Mouse (Mus musculus) left cerebral cortex, adult 8-10 months (tissue): ENCODE results near the gene Tbc1d13. TPM values are rescaled to one million over a fixed set of nuclear protein-coding genes. Genes with fewer than 3 reads are reported as not detected.
A peak's percentile ranks its signal among the peaks of the same experiment; 100 is the strongest.

Experiments used
- DNase-seq, 2 experiments: peaks; one replicate each; pipeline ENCODE4 v3.0.0; 2022; ENCODE audit warnings: low spot score in 2 of 2
- total RNA-seq, 4 experiments: library from RNA; stranded (reverse); gene quantifications; 2 replicates each; pipeline ENCODE4 v1.2.4; 2022

Tbc1d13 gene
- 10 to 100 TPM; 46.3 to 59.3 (median 49.1) TPM for total RNA-seq

- peak; percentile 96 to 98 for DNase-seq
Observed at GRCm38 (mm10) chr2:30133613-30134377, at the start of gene Tbc1d13. Tbc1d13 (plus strand) TSS chr2:30133746.

- no peak for DNase-seq
Observed at GRCm38 (mm10) chr2:30084113-30084512, 49.4 kb upstream of the Tbc1d13 start.

GRCm38 (mm10) chr2:30084632-30085031 lies 48.9 kb upstream of the Tbc1d13 start:
- no peak for DNase-seq

DNA sequence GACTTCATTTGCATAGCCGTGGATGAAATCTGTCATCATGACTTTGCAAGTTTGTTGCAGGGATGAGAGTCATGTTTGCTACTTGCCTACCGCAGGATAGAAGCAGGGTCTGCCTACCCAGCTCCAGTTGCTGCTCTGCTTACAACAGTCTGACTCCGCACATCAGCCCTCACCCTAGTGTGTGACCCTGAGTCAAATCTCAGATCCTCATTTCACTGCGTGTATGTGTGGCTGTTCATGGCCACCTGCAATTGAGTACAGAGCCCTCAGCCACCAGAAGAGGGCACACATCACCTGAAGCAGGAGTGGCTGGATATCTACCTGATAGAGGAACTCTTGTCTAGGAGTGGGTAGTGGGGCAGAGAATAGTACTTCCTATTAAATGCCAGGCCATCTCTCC lies 46.2 kb upstream of the Tbc1d13 start:
- DNase-seq = no peak

GRCm38 (mm10) chr2:30091521-30091920 lies 42.0 kb upstream of the Tbc1d13 start:
- DNase-seq = no peak

GRCm38 (mm10) chr2:30092280-30092918 lies 41.1 kb upstream of the Tbc1d13 start:
- no peak for DNase-seq

GRCm38 (mm10) chr2:30093471-30094207 lies 39.9 kb upstream of the Tbc1d13 start, which contains the start of gene Zdhhc12:
Zdhhc12 (minus strand) TSS chr2:30093648.
- DNase-seq = peak; percentile 80 to 94

- no peak for DNase-seq
Observed at GRCm38 (mm10) chr2:30094208-30094588, 39.3 kb upstream of the Tbc1d13 start.

GRCm38 (mm10) chr2:30095882-30096527 lies 37.5 kb upstream of the Tbc1d13 start:
- DNase-seq = no peak

DNA sequence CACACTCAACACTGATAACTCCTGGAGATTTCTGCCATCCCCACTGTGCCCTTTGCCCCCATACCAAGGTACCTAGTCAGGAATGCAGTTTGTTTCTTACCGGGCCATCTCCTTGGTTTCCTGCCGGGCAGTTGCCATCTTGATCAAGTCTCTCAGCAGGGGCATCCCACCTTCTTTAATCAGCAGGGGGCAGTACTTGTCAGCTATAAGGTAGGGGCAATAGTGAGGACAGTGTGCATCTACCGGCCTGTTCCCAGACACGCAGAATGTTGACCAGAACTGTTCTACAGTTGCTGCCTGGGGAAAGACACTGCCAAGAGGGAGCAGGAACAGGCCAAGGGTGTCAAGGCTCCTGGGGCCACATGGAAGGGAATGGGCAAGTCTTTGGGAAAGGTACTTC lies 33.3 kb upstream of the Tbc1d13 start:
- no peak for DNase-seq

DNA sequence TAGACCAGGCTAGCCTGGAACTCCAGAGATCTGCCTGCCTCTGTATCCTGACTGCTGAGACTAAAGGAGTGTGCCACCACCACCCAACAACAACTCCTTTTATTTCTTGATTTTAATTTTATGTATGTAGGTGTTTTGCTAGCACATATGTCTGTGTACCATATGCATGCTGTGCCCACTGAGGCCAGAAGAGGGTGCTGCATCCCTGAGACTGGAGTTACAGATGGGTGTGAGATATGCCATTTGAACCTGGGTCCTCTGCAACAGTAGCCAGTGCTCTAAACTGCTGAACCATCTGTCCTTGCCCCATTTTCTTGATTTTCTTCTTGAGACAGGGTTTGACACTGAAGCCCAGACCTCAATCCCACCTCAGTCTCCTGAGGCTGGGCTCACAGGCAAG lies 27.2 kb upstream of the Tbc1d13 start:
- no peak for DNase-seq

- no peak for DNase-seq
Observed at GRCm38 (mm10) chr2:30107646-30108045, 25.9 kb upstream of the Tbc1d13 start.

- no peak for DNase-seq
Observed at GRCm38 (mm10) chr2:30108260-30108659, 25.3 kb upstream of the Tbc1d13 start.

DNA sequence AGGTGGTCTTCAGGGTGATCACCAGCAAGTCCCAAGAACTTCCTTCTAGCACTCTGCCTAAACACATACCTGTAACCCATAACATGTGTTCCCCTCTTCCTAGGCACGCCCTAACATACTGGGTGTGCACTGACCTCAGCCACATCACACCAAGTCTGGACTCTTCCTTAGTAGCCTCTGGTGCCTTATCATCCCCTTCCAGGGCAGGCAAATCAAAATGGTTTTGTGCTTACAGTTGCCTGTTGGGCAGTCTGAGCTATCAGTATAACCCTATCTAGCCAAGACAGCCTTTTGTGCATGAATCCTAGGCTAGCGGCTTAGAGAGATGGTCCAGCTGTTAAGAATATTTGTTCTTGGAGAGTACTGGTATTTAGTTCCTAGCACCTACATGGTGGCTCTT lies 22.0 kb upstream of the Tbc1d13 start:
- DNase-seq = no peak

- DNase-seq = no peak
Observed at GRCm38 (mm10) chr2:30112564-30112963, 21.0 kb upstream of the Tbc1d13 start.

GRCm38 (mm10) chr2:30119641-30120051 lies 13.9 kb upstream of the Tbc1d13 start:
- peak in 1 of 2 experiments; percentile 87 for DNase-seq

DNA sequence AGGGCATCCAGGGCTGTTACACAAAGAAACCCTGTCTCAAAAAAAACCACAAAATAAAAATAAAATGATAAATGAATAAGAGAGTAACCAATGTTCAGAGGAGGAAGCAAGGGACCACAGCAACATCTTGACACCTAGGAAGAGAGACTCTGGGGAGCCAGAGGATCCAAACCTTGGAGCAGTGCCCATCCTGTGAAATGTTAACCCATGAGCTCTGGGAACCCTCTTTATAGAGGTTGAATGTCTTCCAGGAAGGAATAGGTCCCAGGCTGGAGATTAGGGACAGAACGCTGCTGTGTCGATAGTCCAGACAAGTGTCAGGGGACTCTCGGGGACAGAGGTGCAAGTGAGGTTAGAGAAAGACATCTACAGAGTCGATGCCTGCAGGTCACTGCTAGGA lies 13.3 kb upstream of the Tbc1d13 start:
- no peak for DNase-seq

GRCm38 (mm10) chr2:30122766-30123165 lies 10.8 kb upstream of the Tbc1d13 start:
- no peak for DNase-seq

- no peak for DNase-seq
Observed at GRCm38 (mm10) chr2:30123729-30124471, 9.6 kb upstream of the Tbc1d13 start.

DNA sequence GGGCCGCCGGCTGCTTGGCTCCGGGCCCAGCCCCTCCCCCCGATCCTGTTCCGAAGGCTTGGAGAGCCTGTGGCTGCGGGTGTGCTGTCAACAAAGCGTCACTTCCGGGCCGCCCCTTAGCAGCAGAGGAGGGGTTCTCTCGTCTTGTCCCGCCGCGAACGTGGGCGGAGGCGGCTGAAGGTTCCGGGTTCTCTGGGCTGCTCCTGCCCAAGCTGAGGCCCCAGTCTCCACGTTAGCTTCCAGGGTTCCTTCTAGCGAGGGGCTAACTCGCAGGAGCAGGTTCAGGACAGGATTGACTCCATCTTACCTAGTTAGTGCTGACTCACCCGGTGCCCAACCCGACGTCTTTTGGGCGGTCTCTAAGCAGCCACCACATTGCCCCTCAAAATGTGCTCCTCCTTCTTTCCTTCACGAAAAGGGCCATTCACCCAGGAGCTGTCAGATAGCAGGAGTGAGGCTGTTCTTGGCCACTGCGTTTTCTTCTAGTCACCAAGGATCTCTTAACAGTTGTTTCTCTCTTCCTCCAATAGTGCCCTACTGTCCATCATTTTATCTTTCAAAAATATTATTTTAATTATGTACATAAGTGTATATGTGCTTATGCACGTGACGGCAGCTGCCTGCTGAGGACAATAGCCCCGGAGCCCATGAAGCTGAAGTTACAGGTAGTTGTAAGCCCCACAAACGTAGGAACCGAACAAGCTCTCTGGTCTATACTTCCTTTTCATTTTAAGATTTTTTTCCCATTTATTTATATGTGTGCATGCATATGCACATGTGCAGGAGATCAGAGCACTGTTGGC lies 8.9 kb upstream of the Tbc1d13 start, which contains the start of gene Zer1:
Gene Zer1, minus strand, starts transcription at position 114 of the 803 bp plus-strand sequence.
- DNase-seq = peak; percentile 94 to 95
